Mouse (Mus musculus): ENCODE measurements around the gene Ngdn. TPM values are rescaled to one million over a fixed set of nuclear protein-coding genes. Genes with fewer than 3 reads are reported as not detected.

The Ngdn gene
- polyA plus RNA-seq, 1 experiment from 2014 or later, result 53.8 TPM

GRCm38 (mm10) chr14:55005967-55006366 lies 9.3 kb upstream of the Ngdn start:
- peak overlapping the region; percentile 100 for H3K27ac ChIP-seq (replicated peaks in 1 of 2; ENCODE audit: control insufficient read depth in 1 of 2, insufficient read depth in 1 of 2, low read depth in 2 of 2, low read length in 2 of 2)
- H3K9me3 ChIP-seq (ENCODE audit: control insufficient read depth, low read length), result peaks cover 3% of the 10 kb centered on the region; the same call in 1 of the 2 replicates
- ATAC-seq (ENCODE audit: insufficient number of reproducible peaks, insufficient read depth, low FRiP score, low read depth), result no peak
- 76% methylated on average over 8 of the region's 8 CpGs for WGBS
- H3K4me1 ChIP-seq (ENCODE audit: control insufficient read depth in 2 of 2, insufficient read depth in 2 of 2, low read length in 2 of 2), result peaks cover 41 to 57% of the 10 kb centered on the region in 2 experiments
- peaks cover 8% of the 10 kb centered on the region; the same call in 1 of the 2 replicates for H3K36me3 ChIP-seq (ENCODE audit: control insufficient read depth, insufficient read depth, low read length)
- H3K4me3 ChIP-seq (ENCODE audit: control insufficient read depth in 1 of 2, insufficient read depth in 1 of 2, low read depth in 1 of 2, low read length in 2 of 2), result no peak overlapping the region
- no peaks in the 10 kb centered on the region for H3K27me3 ChIP-seq (ENCODE audit: control insufficient read depth, insufficient read depth, low read length)
- H3K4me2 ChIP-seq (ENCODE audit: low read length), result no peak overlapping the region; the same call in 1 of the 2 replicates
- no peak overlapping the region; the same call in 1 of the 2 replicates for H3K9ac ChIP-seq (ENCODE audit: low read length)

- no peak for ATAC-seq (ENCODE audit: insufficient number of reproducible peaks, insufficient read depth, low FRiP score, low read depth)
- Histone ChIP-seq H3K9me3 (ENCODE audit: control insufficient read depth, low read length) (no peaks in the 10 kb centered on the region), H3K27me3 (ENCODE audit: control insufficient read depth, insufficient read depth, low read length) (no peaks in the 10 kb centered on the region), H3K4me2 (ENCODE audit: low read length) (no peak overlapping the region), H3K4me3 (ENCODE audit: control insufficient read depth in 1 of 2, insufficient read depth in 1 of 2, low read depth in 1 of 2, low read length in 2 of 2) (no peak overlapping the region), H3K9ac (ENCODE audit: low read length) (no peak overlapping the region), H3K36me3 (ENCODE audit: control insufficient read depth, insufficient read depth, low read length) (peaks cover 4% of the 10 kb centered on the region; the same call in 1 of the 2 replicates), H3K4me1 (ENCODE audit: control insufficient read depth in 2 of 2, insufficient read depth in 2 of 2, low read length in 2 of 2) (peaks cover 41 to 57% of the 10 kb centered on the region in 2 experiments), H3K27ac (replicated peaks in 1 of 2; ENCODE audit: control insufficient read depth in 1 of 2, insufficient read depth in 1 of 2, low read depth in 2 of 2, low read length in 2 of 2) (peak overlapping the region; percentile 5 to 100; a peak in 1 of 4 replicates)
- 68% methylated on average over 3 of the region's 3 CpGs for WGBS
These were observed 8.7 kb upstream of the Ngdn start for GRCm38 (mm10) chr14:55006541-55006940.

GRCm38 (mm10) chr14:55007120-55007908 lies 7.9 kb upstream of the Ngdn start:
- Histone ChIP-seq H3K9me3 (ENCODE audit: control insufficient read depth, low read length) (no peaks in the 10 kb centered on the region), H3K36me3 (ENCODE audit: control insufficient read depth, insufficient read depth, low read length) (peaks cover 4% of the 10 kb centered on the region; the same call in 1 of the 2 replicates), H3K27ac (replicated peaks in 1 of 2; ENCODE audit: control insufficient read depth in 1 of 2, insufficient read depth in 1 of 2, low read depth in 2 of 2, low read length in 2 of 2) (no peak overlapping the region), H3K4me1 (ENCODE audit: control insufficient read depth in 2 of 2, insufficient read depth in 2 of 2, low read length in 2 of 2) (peaks cover 37 to 52% of the 10 kb centered on the region in 2 experiments), H3K9ac (ENCODE audit: low read length) (no peak overlapping the region), H3K27me3 (ENCODE audit: control insufficient read depth, insufficient read depth, low read length) (no peaks in the 10 kb centered on the region), H3K4me3 (ENCODE audit: control insufficient read depth in 1 of 2, insufficient read depth in 1 of 2, low read depth in 1 of 2, low read length in 2 of 2) (no peak overlapping the region), H3K4me2 (ENCODE audit: low read length) (no peak overlapping the region)
- WGBS, result 85% methylated on average over 9 of the region's 9 CpGs
- ATAC-seq (ENCODE audit: insufficient number of reproducible peaks, insufficient read depth, low FRiP score, low read depth), result no peak

GRCm38 (mm10) chr14:55008417-55008816 lies 6.8 kb upstream of the Ngdn start:
- Histone ChIP-seq H3K4me2 (ENCODE audit: low read length) (no peak overlapping the region), H3K36me3 (ENCODE audit: control insufficient read depth, insufficient read depth, low read length) (peaks cover 4% of the 10 kb centered on the region; the same call in 1 of the 2 replicates), H3K4me3 (ENCODE audit: control insufficient read depth in 1 of 2, insufficient read depth in 1 of 2, low read depth in 1 of 2, low read length in 2 of 2) (no peak overlapping the region), H3K9me3 (ENCODE audit: control insufficient read depth, low read length) (no peaks in the 10 kb centered on the region), H3K27me3 (ENCODE audit: control insufficient read depth, insufficient read depth, low read length) (no peaks in the 10 kb centered on the region), H3K27ac (replicated peaks in 1 of 2; ENCODE audit: control insufficient read depth in 1 of 2, insufficient read depth in 1 of 2, low read depth in 2 of 2, low read length in 2 of 2) (peak overlapping the region; percentile 18 to 85; a peak in 2 of 4 replicates), H3K4me1 (ENCODE audit: control insufficient read depth in 2 of 2, insufficient read depth in 2 of 2, low read length in 2 of 2) (peaks cover 26 to 41% of the 10 kb centered on the region in 2 experiments), H3K9ac (ENCODE audit: low read length) (no peak overlapping the region; the same call in 1 of the 2 replicates)
- ATAC-seq (ENCODE audit: insufficient number of reproducible peaks, insufficient read depth, low FRiP score, low read depth), result no peak
- WGBS, result 64% methylated on average over 8 of the region's 8 CpGs

- Histone ChIP-seq H3K4me2 (ENCODE audit: low read length) (no peak overlapping the region), H3K9me3 (ENCODE audit: control insufficient read depth, low read length) (no peaks in the 10 kb centered on the region), H3K4me3 (ENCODE audit: control insufficient read depth in 1 of 2, insufficient read depth in 1 of 2, low read depth in 1 of 2, low read length in 2 of 2) (no peak overlapping the region), H3K9ac (ENCODE audit: low read length) (no peak overlapping the region), H3K27me3 (ENCODE audit: control insufficient read depth, insufficient read depth, low read length) (no peaks in the 10 kb centered on the region), H3K4me1 (ENCODE audit: control insufficient read depth in 2 of 2, insufficient read depth in 2 of 2, low read length in 2 of 2) (peaks cover 8 to 33% of the 10 kb centered on the region in 2 experiments), H3K36me3 (ENCODE audit: control insufficient read depth, insufficient read depth, low read length) (peaks cover 4% of the 10 kb centered on the region; the same call in 1 of the 2 replicates), H3K27ac (replicated peaks in 1 of 2; ENCODE audit: control insufficient read depth in 1 of 2, insufficient read depth in 1 of 2, low read depth in 2 of 2, low read length in 2 of 2) (no peak overlapping the region)
- WGBS, result 83% methylated on average over 4 of the region's 4 CpGs
- ATAC-seq (ENCODE audit: insufficient number of reproducible peaks, insufficient read depth, low FRiP score, low read depth), result no peak
These were observed 4.1 kb upstream of the Ngdn start for GRCm38 (mm10) chr14:55011116-55011515.

GRCm38 (mm10) chr14:55014591-55014990 lies 663 bp upstream of the Ngdn start:
- peaks cover 2 to 12% of the 10 kb centered on the region in 2 experiments for H3K4me1 ChIP-seq (ENCODE audit: control insufficient read depth in 2 of 2, insufficient read depth in 2 of 2, low read length in 2 of 2)
- peak overlapping the region; percentile 67 for H3K4me2 ChIP-seq (ENCODE audit: low read length)
- peak overlapping the region; percentile 75 for H3K9ac ChIP-seq (ENCODE audit: low read length)
- H3K36me3 ChIP-seq (ENCODE audit: control insufficient read depth, insufficient read depth, low read length), result peaks cover 28% of the 10 kb centered on the region
- under 1% methylated on average over 27 of the region's 27 CpGs for WGBS
- H3K27ac ChIP-seq (replicated peaks in 1 of 2; ENCODE audit: control insufficient read depth in 1 of 2, insufficient read depth in 1 of 2, low read depth in 2 of 2, low read length in 2 of 2), result peak overlapping the region; percentile 95
- no peaks in the 10 kb centered on the region for H3K27me3 ChIP-seq (ENCODE audit: control insufficient read depth, insufficient read depth, low read length)
- no peaks in the 10 kb centered on the region for H3K9me3 ChIP-seq (ENCODE audit: control insufficient read depth, low read length)
- ATAC-seq (ENCODE audit: insufficient number of reproducible peaks, insufficient read depth, low FRiP score, low read depth), result peak; percentile 49
- peak overlapping the region; percentile 44 to 51 for H3K4me3 ChIP-seq (ENCODE audit: control insufficient read depth in 1 of 2, insufficient read depth in 1 of 2, low read depth in 1 of 2, low read length in 2 of 2)

GRCm38 (mm10) chr14:55015767-55016111 lies 485 bp downstream of the Ngdn start:
- peak; percentile 32 for ATAC-seq (ENCODE audit: insufficient number of reproducible peaks, insufficient read depth, low FRiP score, low read depth)
- H3K27ac ChIP-seq (replicated peaks in 1 of 2; ENCODE audit: control insufficient read depth in 1 of 2, insufficient read depth in 1 of 2, low read depth in 2 of 2, low read length in 2 of 2), result peak overlapping the region; percentile 69 to 81

More at GRCm38 (mm10) chr14:55015767-55016111, 485 bp downstream of the Ngdn start:
- H3K27me3 ChIP-seq (ENCODE audit: control insufficient read depth, insufficient read depth, low read length), result no peaks in the 10 kb centered on the region
- H3K4me3 ChIP-seq (ENCODE audit: control insufficient read depth in 1 of 2, insufficient read depth in 1 of 2, low read depth in 1 of 2, low read length in 2 of 2), result peak overlapping the region; percentile 72 to 76
- WGBS, result 0% methylated on average over 17 of the region's 17 CpGs
- H3K9ac ChIP-seq (ENCODE audit: low read length), result peak overlapping the region; percentile 84
- H3K9me3 ChIP-seq (ENCODE audit: control insufficient read depth, low read length), result no peaks in the 10 kb centered on the region
- peaks cover 38% of the 10 kb centered on the region for H3K36me3 ChIP-seq (ENCODE audit: control insufficient read depth, insufficient read depth, low read length)
- peaks cover 0 to 5% of the 10 kb centered on the region in 2 experiments; a peak in 2 of 4 replicates for H3K4me1 ChIP-seq (ENCODE audit: control insufficient read depth in 2 of 2, insufficient read depth in 2 of 2, low read length in 2 of 2)
- peak overlapping the region; percentile 77 for H3K4me2 ChIP-seq (ENCODE audit: low read length)
